Mouse (Mus musculus) gastrocnemius, postnatal 25 days (tissue): Measurements from ENCODE around the gene 4932429P05Rik. TPM values are rescaled to one million over a fixed set of nuclear protein-coding genes. Genes with fewer than 3 reads are reported as not detected.

Experiments
- DNase-seq: peaks from one replicate; pipeline ENCODE4 v3.0.0; 2022
- long read RNA-seq, 2 experiments: library from polyadenylated mRNA; stranded (forward); transcript quantifications; one replicate each; pipeline ENCODE4 v2.0.0; 2021
- total RNA-seq, 2 experiments: library from RNA; stranded (reverse); gene quantifications; 1 replicate in 1 of 2; 2 replicates in 1 of 2; pipeline ENCODE4 v1.2.3; 2021

Gene 4932429P05Rik
- not detected for total RNA-seq
- long read RNA-seq, experiment 1 = 0 reads
- long read RNA-seq, experiment 2 = 0 reads

DNA sequence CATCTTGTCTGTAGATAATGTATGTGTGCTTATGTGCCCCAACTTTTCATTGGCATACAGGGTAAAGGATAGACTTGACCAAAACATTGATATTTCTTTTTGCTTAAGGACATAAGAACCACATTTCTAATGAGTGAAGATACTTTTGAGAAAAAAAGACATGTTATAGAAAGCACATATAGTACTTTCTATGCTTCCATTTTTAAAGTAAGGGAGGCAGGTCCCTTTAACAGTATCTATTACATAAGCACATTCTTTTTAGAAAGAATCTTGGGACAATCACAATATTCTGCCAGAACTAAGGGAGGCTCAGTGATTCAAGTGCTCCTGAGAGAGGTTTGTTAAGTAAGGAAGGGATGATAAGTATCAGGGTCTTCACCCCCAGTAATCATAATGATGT is at the start of gene 4932429P05Rik:
4932429P05Rik (plus strand) TSS at position 301 of the 400 bp plus-strand sequence.
- no peak for DNase-seq

Other genes starting within 250 kb of the 4932429P05Rik start
- not detected for gene 4930415L06Rik, start 180.6 kb downstream of the 4932429P05Rik start, total RNA-seq